ENCODE assay signal across 9 mouse cellular contexts in the genomic region with DNA sequence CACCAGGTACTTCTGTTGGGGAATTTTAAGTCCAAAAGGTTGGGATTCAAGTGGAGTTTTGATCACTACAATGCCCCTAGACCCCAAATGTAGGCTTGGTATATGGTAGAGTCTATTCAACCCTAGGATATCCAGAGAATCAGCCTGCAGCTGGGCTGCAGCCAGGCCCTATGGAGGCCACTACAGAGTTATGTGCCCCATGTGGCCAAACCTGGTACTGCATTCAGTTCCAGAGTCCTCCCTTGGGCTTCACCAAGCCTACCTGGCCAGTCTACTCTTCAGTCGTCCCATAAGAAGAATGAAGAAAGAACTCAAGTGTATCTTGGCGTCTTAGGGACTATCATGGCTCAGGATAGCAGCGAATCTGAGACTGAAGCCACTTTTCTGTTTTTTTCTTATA. TPM values are rescaled to one million over a fixed set of nuclear protein-coding genes. Genes with fewer than 3 reads are reported as not detected.
DNase-seq lines count a peak whose midpoint lies in the region; ATAC-seq and TF ChIP-seq lines count a peak whose summit lies in the region.
"Had no signal": no experiment of that assay in that cellular context is flagged by ENCODE, and none has a peak within 500 bp of the region (broad histone marks: within the 10 kb centered on the region; RNA-seq: fewer than 3 reads in every experiment).

No protein-coding gene starts in this region.

- peak; percentile 61 for DNase-seq in hindbrain, embryonic 14.5 days (ENCODE audit: low spot score)
- DNase-seq in kidney, adult 2 months = peak; percentile 78
- DNase-seq in limb, embryonic 11.5 days (ENCODE audit: low spot score) = peak; percentile 82
- peak; percentile 71 for DNase-seq in ovary, postnatal 14 days (ENCODE audit: low spot score)
- DNase-seq in thymus, adult 2 months = peak; percentile 86

- ATAC-seq in hindbrain, embryonic 14.5 days (ENCODE audit: low FRiP score) = no peak
- no peak for ATAC-seq in hindbrain, embryonic 16.5 days
- ATAC-seq in erythroid progenitor cell, adult 5-6 weeks (replicated peaks; ENCODE audit: low FRiP score, poor library complexity, severe bottlenecking) = 0 out of 2 replicates have a peak, but pooled peaks have one; percentile 65
- no peak for ATAC-seq in limb, embryonic 11.5 days (ENCODE audit: insufficient number of reproducible peaks, low FRiP score, low TSS enrichment, low read depth)

- no peak overlapping the region for H3K4me2 ChIP-seq in hindbrain, embryonic 14.5 days (replicated peaks)
- no peak overlapping the region for H3K4me2 ChIP-seq in hindbrain, embryonic 16.5 days (ENCODE audit: low read length)
- no peak overlapping the region for H3K4me2 ChIP-seq in limb, embryonic 11.5 days (ENCODE audit: low read depth, severe bottlenecking)
- H3K4me2 ChIP-seq: midbrain, embryonic 12.5 days had no signal

- no peak overlapping the region for H3K4me3 ChIP-seq in hindbrain, embryonic 14.5 days (replicated peaks; ENCODE audit: low read length)
- no peak overlapping the region for H3K4me3 ChIP-seq in hindbrain, embryonic 16.5 days (ENCODE audit: low read length)
- no peak overlapping the region for H3K4me3 ChIP-seq in bone marrow macrophage, adult 2 months (ENCODE audit: insufficient read depth, low read length)
- no peak overlapping the region for H3K4me3 ChIP-seq in kidney, adult 2 months (ENCODE audit: insufficient read depth, low read depth, low read length)
- H3K4me3 ChIP-seq in limb, embryonic 11.5 days (ENCODE audit: low read depth, low read length) = no peak overlapping the region
- H3K4me3 ChIP-seq in thymus, adult 2 months (ENCODE audit: control insufficient read depth, insufficient read depth, low read length) = no peak overlapping the region
- H3K4me3 ChIP-seq: midbrain, embryonic 12.5 days had no signal

- no peak for TF ChIP-seq POLR2A in bone marrow macrophage, adult 2 months (IDR thresholded peaks at IDR 0.05; ENCODE audit: borderline replicate concordance, low read depth, low read length)
- no peak for TF ChIP-seq POLR2A in kidney, adult 2 months (IDR thresholded peaks at IDR 0.05; ENCODE audit: low read depth, low read length)
- TF ChIP-seq POLR2A in thymus, adult 2 months (IDR thresholded peaks at IDR 0.05; ENCODE audit: control insufficient read depth, extremely low read depth, insufficient read depth, low read length, poor library complexity) = no peak

- H3K9ac ChIP-seq in hindbrain, embryonic 14.5 days = no peak overlapping the region
- H3K9ac ChIP-seq in hindbrain, embryonic 16.5 days (ENCODE audit: low read depth, low read length) = no peak overlapping the region
- H3K9ac ChIP-seq in limb, embryonic 11.5 days (ENCODE audit: low read length) = no peak overlapping the region
- H3K9ac ChIP-seq: midbrain, embryonic 12.5 days had no signal

- no peak overlapping the region for H3K27ac ChIP-seq in hindbrain, embryonic 14.5 days
- no peak overlapping the region for H3K27ac ChIP-seq in hindbrain, embryonic 16.5 days (ENCODE audit: low read depth, low read length)
- H3K27ac ChIP-seq in bone marrow macrophage, adult 2 months (ENCODE audit: insufficient read depth, low read depth, low read length) = no peak overlapping the region
- H3K27ac ChIP-seq in kidney, adult 2 months (ENCODE audit: insufficient read depth, low read depth, low read length) = no peak overlapping the region
- H3K27ac ChIP-seq in limb, embryonic 11.5 days (replicated peaks; ENCODE audit: low read depth, low read length) = no peak overlapping the region
- H3K27ac ChIP-seq in thymus, adult 2 months (ENCODE audit: control insufficient read depth, insufficient read depth, low read length) = no peak overlapping the region
- H3K27ac ChIP-seq: midbrain, embryonic 12.5 days had no signal

- peak; percentile 26; the same call in 1 of the 2 replicates for TF ChIP-seq CTCF in bone marrow macrophage, adult 2 months (IDR thresholded peaks at IDR 0.05; ENCODE audit: low read depth, low read length)
- peak; percentile 74 for TF ChIP-seq CTCF in kidney, adult 2 months (conservative IDR thresholded peaks at IDR 0.05; ENCODE audit: insufficient read depth, insufficient read length, low read depth, low read length)
- peak; percentile 72; the same call in 1 of the 2 replicates for TF ChIP-seq CTCF in thymus, adult 2 months (IDR thresholded peaks at IDR 0.05; ENCODE audit: borderline replicate concordance, control insufficient read depth, extremely low read depth, insufficient read depth, low read length, poor library complexity)

- H3K27me3 ChIP-seq in hindbrain, embryonic 14.5 days (ENCODE audit: control insufficient read depth, insufficient read depth, low read length) = no peaks in the 10 kb centered on the region
- H3K27me3 ChIP-seq in hindbrain, embryonic 16.5 days (replicated peaks; ENCODE audit: control insufficient read depth, insufficient read depth, low read length) = no peaks in the 10 kb centered on the region
- H3K27me3 ChIP-seq in kidney, adult 2 months (replicated peaks; ENCODE audit: control insufficient read depth, insufficient read depth, low read length) = no peaks in the 10 kb centered on the region
- no peaks in the 10 kb centered on the region for H3K27me3 ChIP-seq in limb, embryonic 11.5 days (ENCODE audit: control insufficient read depth, insufficient read depth, low read length)
- no peaks in the 10 kb centered on the region for H3K27me3 ChIP-seq in thymus, adult 2 months (ENCODE audit: control insufficient read depth, insufficient read depth, low read length)

- H3K9me3 ChIP-seq in hindbrain, embryonic 14.5 days (ENCODE audit: control insufficient read depth, low read length) = no peaks in the 10 kb centered on the region
- no peaks in the 10 kb centered on the region for H3K9me3 ChIP-seq in hindbrain, embryonic 16.5 days (ENCODE audit: control insufficient read depth, low read length)
- H3K9me3 ChIP-seq in limb, embryonic 11.5 days (ENCODE audit: control insufficient read depth, low read length) = no peaks in the 10 kb centered on the region

- H3K36me3 ChIP-seq in hindbrain, embryonic 14.5 days (replicated peaks; ENCODE audit: control insufficient read depth, insufficient read depth) = no peaks in the 10 kb centered on the region
- H3K36me3 ChIP-seq in hindbrain, embryonic 16.5 days (ENCODE audit: control insufficient read depth, insufficient read depth, low read length) = no peaks in the 10 kb centered on the region
- H3K36me3 ChIP-seq in kidney, adult 2 months (ENCODE audit: control insufficient read depth, insufficient read depth, low read length) = no peaks in the 10 kb centered on the region
- H3K36me3 ChIP-seq in limb, embryonic 11.5 days (ENCODE audit: control insufficient read depth, insufficient read depth, low read length) = no peaks in the 10 kb centered on the region
- H3K36me3 ChIP-seq in thymus, adult 2 months (ENCODE audit: control insufficient read depth, insufficient read depth, low read length) = no peaks in the 10 kb centered on the region
- H3K36me3 ChIP-seq: midbrain, embryonic 12.5 days had no signal

- WGBS in hindbrain, embryonic 14.5 days = 42% methylated on average over 3 of the region's 3 CpGs
- 39% methylated on average over 3 of the region's 3 CpGs for WGBS in hindbrain, embryonic 16.5 days
- 46% methylated on average over 3 of the region's 3 CpGs for WGBS in kidney, adult 2 months
- WGBS in limb, embryonic 11.5 days = 38% methylated on average over 3 of the region's 3 CpGs
- WGBS in thymus, adult 2 months = 60% methylated on average over 3 of the region's 3 CpGs

- H3K4me1 ChIP-seq in hindbrain, embryonic 14.5 days (replicated peaks; ENCODE audit: control insufficient read depth, insufficient read depth, low read length) = no peaks in the 10 kb centered on the region
- H3K4me1 ChIP-seq in hindbrain, embryonic 16.5 days (ENCODE audit: control insufficient read depth, insufficient read depth, low read depth, low read length) = no peaks in the 10 kb centered on the region
- H3K4me1 ChIP-seq in bone marrow macrophage, adult 2 months (ENCODE audit: control insufficient read depth, insufficient read depth, low read length) = peaks cover 4% of the 10 kb centered on the region
- H3K4me1 ChIP-seq in kidney, adult 2 months (ENCODE audit: control insufficient read depth, insufficient read depth, low read length) = no peaks in the 10 kb centered on the region
- no peaks in the 10 kb centered on the region for H3K4me1 ChIP-seq in limb, embryonic 11.5 days (ENCODE audit: control insufficient read depth, insufficient read depth, low read length)
- peaks cover 5% of the 10 kb centered on the region; the same call in 1 of the 2 replicates for H3K4me1 ChIP-seq in thymus, adult 2 months (replicated peaks; ENCODE audit: control insufficient read depth, insufficient read depth, low read length)
- H3K4me1 ChIP-seq: midbrain, embryonic 12.5 days had no signal

RNA-seq across cellular contexts. Expression of gene Myl10, which starts 10.8 kb away (rescaled TPM):
- polyA plus RNA-seq in hindbrain, embryonic 14.5 days (2014; fragmentation: Nextera tagmentation; extraction: Ambion mirVana) = not detected in 2 replicates
- not detected in 2 replicates for polyA plus RNA-seq in hindbrain, embryonic 16.5 days (2015; fragmentation: Nextera tagmentation; extraction: Ambion mirVana)
- polyA plus RNA-seq in bone marrow macrophage, adult 2 months (2012; ENCODE audit: insufficient read depth, insufficient read length, missing spikeins) = not detected in 2 replicates
- total RNA-seq in erythroid progenitor cell, adult 5-6 weeks (2015; ENCODE audit: low replicate concordance) = not detected in 2 replicates
- total RNA-seq in erythroid progenitor cell, adult 5-6 weeks (2017; ENCODE audit: low replicate concordance) = not detected in 2 replicates
- polyA plus RNA-seq in kidney, adult 2 months (2012; rRNA removed) = not detected in 2 replicates
- polyA plus RNA-seq in limb, embryonic 11.5 days (2014; fragmentation: Nextera tagmentation; extraction: Ambion mirVana) = not detected in 2 replicates
- 9.6 and 10.7 TPM in 2 replicates for polyA plus RNA-seq in thymus, adult 2 months (2012; rRNA removed)
- polyA plus RNA-seq: midbrain, embryonic 12.5 days had no signal
